Mouse (Mus musculus): ENCODE measurements around the gene Drosha. TPM values are rescaled to one million over a fixed set of nuclear protein-coding genes. Genes with fewer than 3 reads are reported as not detected.

The Drosha gene
- total RNA-seq, 2 experiments from 2014 or later = 19.7 to 40.4 TPM

- 0 out of 2 replicates have a peak, but pooled peaks have one; percentile 18 for ATAC-seq (replicated peaks; ENCODE audit: poor library complexity)
Observed at GRCm38 (mm10) chr15:12921901-12922300, 97.3 kb downstream of the Drosha start.

GRCm38 (mm10) chr15:12923826-12924225, 99.2 kb downstream of the Drosha start:
- ATAC-seq (replicated peaks; ENCODE audit: poor library complexity) = peak; percentile 66

- ATAC-seq (replicated peaks; ENCODE audit: poor library complexity) = no peak
Observed at GRCm38 (mm10) chr15:12931481-12931880, 106.9 kb downstream of the Drosha start.

GRCm38 (mm10) chr15:12936217-12936732, 111.7 kb downstream of the Drosha start:
- ATAC-seq (replicated peaks; ENCODE audit: poor library complexity) = 0 out of 2 replicates have a peak, but pooled peaks have one; percentile 23

GRCm38 (mm10) chr15:12937326-12937725, 112.7 kb downstream of the Drosha start:
- ATAC-seq (replicated peaks; ENCODE audit: poor library complexity) = 0 out of 2 replicates have a peak, but pooled peaks have one; percentile 42

- no peak for ATAC-seq (replicated peaks; ENCODE audit: poor library complexity)
Observed at GRCm38 (mm10) chr15:12941106-12941505, 116.5 kb downstream of the Drosha start.

- no peak for ATAC-seq (replicated peaks; ENCODE audit: poor library complexity)
Observed at GRCm38 (mm10) chr15:12941651-12942180, 117.1 kb downstream of the Drosha start.

- no peak for ATAC-seq (replicated peaks; ENCODE audit: poor library complexity)
Observed at GRCm38 (mm10) chr15:12942424-12942823, 117.8 kb downstream of the Drosha start.

- no peak for ATAC-seq (replicated peaks; ENCODE audit: poor library complexity)
Observed at GRCm38 (mm10) chr15:12958051-12958450, 133.4 kb downstream of the Drosha start.

- ATAC-seq (replicated peaks; ENCODE audit: poor library complexity) = no peak
Observed at GRCm38 (mm10) chr15:12962179-12962578, 137.6 kb downstream of the Drosha start.

- ATAC-seq (replicated peaks; ENCODE audit: poor library complexity) = no peak
Observed at GRCm38 (mm10) chr15:12965209-12965608, 140.6 kb downstream of the Drosha start.

- ATAC-seq (replicated peaks; ENCODE audit: poor library complexity) = no peak
Observed at GRCm38 (mm10) chr15:12968815-12969214, 144.2 kb downstream of the Drosha start.

- ATAC-seq (replicated peaks; ENCODE audit: poor library complexity) = no peak
Observed at GRCm38 (mm10) chr15:12972441-12972840, 147.8 kb downstream of the Drosha start.

Other genes starting within 250 kb of the Drosha start
- gene Pdzd2, start 84.9 kb upstream of the Drosha start, total RNA-seq (2015) = 0.22 and 0.27 TPM in 2 replicates
- 0.10 TPM in 1 of 2 replicates, not detected in the other for gene Pdzd2, start 84.9 kb upstream of the Drosha start, total RNA-seq (2017)
- gene 6030458C11Rik, start 166 bp upstream of the Drosha start, total RNA-seq (2015) = 14.6 and 16.6 TPM in 2 replicates
- gene 6030458C11Rik, start 166 bp upstream of the Drosha start, total RNA-seq (2017) = 23.6 and 24.9 TPM in 2 replicates